Mouse (Mus musculus) cortical plate, adult 2 months (tissue): ENCODE data around the gene Pus7.

Experiments used
- CTCF ChIP-seq: fragments of 200-500 bp; IDR thresholded peaks from 2 replicates; pipeline ENCODE4 v1.5.1; 2011; ENCODE audit warnings: mild to moderate bottlenecking, control low read depth, low read length; ENCODE audit not compliant: insufficient read depth; ENCODE audit errors: extremely low read depth
- POLR2A ChIP-seq: fragments of 200-500 bp; IDR thresholded peaks from 2 replicates; pipeline ENCODE4 v1.6.1; 2011; ENCODE audit warnings: mild to moderate bottlenecking, low read length, control low read depth; ENCODE audit not compliant: insufficient read depth; ENCODE audit errors: extremely low read depth

- TF ChIP-seq POLR2A: no peak
- TF ChIP-seq CTCF: no peak
Observed at GRCm38 (mm10) chr5:23822306-23822705, 38.8 kb upstream of the Pus7 start.
